Mouse (Mus musculus): ENCODE measurements around the gene Hist1h4h. TPM values are rescaled to one million over a fixed set of nuclear protein-coding genes. Genes with fewer than 3 reads are reported as not detected.
"Not testable (repeated sequence)": the region's sequence is repeated elsewhere in the genome, so short reads cannot be mapped to it uniquely, and the experiment has no call there.

Hist1h4h gene
- total RNA-seq, 2 experiments from 2014 or later, result 115 to 1,187 TPM

DNA sequence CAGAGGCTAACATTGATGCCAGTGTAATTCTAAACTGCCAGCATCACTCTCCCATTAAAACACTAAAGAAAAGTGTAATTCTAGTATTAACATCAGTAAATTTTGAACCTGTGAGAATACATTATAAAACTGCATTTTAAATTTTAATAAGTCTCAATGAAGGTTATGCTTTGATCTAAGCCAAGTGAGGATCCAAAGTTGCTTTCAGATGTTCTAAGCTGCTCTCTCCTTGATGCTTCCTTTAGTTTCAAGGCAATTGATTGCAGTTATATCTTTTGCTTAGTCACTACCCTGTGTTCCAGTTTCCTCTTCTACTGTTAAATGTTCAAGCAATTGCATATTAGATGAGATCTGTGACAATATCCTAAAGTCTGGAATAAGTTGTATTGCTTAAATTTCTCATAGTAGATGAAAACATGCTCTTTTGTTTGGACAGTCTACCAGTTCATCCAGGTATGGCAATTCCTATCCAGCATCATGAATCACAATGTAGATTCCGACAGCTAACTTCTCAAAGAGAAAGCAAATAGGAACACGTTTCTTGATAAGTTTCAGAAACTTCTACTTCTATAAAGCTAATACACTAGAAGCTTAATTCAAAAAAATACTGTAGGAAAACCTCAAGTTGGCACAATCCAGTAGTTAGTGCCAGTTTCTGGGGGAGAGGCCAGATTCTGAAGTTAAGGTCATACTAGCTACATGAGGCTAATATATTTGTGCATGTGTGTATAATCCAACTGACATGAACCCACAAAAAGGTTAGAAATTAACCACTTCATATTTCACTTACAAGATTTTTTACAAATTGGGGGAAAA, 41.6 kb downstream of the Hist1h4h start:
- ATAC-seq (replicated peaks; ENCODE audit: low FRiP score, low TSS enrichment, poor library complexity, severe bottlenecking), result no peak

DNA sequence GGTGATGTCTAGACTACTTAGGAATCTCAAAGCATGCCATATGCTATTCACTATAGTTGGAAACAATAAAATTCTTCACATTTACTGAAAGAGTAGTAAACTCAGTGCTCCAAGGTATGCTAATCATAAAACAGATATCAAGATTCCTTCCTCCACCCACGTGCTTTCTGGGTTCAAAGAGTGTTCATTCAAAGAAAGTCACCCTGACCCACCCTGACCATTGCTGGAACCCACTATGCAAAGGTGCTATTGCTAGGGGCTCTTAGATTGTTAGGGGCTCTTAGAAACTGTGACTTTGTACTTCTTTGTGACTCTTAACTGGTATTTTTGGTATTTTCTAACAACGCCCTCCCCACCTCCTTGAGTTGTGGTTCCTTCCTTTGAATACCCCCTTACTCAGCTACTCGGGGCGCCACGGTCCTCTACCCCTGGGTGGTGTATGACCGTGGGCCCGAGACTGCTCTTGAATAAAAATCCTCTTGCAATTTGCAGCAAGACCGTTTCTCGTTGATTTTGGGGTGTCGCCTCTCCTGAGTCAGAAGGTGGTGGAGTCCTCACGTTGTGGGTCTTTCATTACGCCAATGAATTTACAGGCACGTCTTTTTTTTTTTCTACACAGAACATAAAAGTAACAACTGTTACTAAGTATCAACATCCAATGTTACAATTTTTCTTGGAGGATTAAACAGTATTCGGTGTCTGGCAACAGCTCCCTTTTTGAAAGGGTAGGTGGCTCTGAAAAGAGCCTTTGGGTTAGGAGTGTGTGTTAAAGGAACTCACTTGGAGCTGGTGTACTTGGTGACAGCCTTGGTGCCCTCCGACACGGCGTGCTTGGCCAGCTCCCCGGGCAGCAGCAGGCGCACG, 42.4 kb downstream of the Hist1h4h start:
- ATAC-seq (replicated peaks; ENCODE audit: low FRiP score, low TSS enrichment, poor library complexity, severe bottlenecking), result not testable (repeated sequence)

DNA sequence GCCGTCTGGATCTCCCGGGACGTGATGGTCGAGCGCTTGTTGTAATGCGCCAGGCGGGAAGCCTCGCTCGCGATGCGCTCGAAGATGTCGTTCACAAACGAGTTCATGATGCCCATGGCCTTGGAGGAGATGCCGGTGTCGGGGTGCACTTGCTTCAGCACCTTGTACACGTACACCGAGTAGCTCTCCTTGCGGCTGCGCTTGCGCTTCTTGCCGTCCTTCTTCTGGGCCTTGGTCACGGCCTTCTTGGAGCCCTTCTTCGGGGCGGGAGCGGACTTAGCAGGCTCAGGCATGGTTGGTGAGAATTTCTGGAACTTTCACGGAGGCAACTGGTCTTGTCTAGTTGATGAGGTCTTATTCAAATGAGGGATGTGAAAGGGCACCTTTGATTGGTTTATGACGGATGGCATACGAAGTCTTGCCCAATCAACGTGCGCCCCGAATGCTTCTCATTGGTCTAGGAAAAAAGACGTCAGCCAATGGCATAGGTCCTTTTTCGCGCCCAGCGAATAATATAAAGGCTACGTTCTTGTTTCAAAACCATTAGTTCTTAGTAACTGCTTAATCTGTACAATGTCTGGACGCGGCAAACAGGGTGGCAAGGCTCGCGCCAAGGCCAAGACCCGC, 43.2 kb downstream of the Hist1h4h start, which contains the start of the genes Hist1h2bf and Hist1h2ad:
TSS of gene Hist1h2bf (minus strand) at position 299 of the 627 bp plus-strand sequence.
TSS of gene Hist1h2ad (plus strand) at position 484 of the 627 bp plus-strand sequence.
- peak; percentile 70 for ATAC-seq (replicated peaks; ENCODE audit: low FRiP score, low TSS enrichment, poor library complexity, severe bottlenecking)

DNA sequence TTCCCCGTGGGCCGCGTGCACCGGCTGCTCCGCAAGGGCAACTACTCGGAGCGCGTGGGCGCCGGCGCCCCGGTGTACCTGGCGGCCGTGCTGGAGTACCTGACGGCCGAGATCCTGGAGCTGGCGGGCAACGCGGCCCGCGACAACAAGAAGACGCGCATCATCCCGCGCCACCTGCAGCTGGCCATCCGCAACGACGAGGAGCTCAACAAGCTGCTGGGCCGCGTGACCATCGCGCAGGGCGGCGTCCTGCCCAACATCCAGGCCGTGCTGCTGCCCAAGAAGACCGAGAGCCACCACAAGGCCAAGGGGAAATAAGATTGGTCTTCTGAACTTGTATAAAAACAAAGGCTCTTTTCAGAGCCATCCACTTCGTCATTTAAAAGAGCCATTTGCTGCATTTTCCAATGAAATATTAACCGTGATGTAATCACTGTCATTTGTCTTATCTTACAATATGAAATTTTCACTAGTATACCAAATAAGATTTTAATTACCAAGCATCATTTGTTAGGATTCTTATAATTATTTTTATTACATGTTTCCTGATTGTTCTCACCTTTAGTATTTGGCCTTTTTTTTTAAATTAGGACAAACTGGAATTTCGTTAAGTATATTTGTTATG, 43.8 kb downstream of the Hist1h4h start:
- not testable (repeated sequence) for ATAC-seq (replicated peaks; ENCODE audit: low FRiP score, low TSS enrichment, poor library complexity, severe bottlenecking)

DNA sequence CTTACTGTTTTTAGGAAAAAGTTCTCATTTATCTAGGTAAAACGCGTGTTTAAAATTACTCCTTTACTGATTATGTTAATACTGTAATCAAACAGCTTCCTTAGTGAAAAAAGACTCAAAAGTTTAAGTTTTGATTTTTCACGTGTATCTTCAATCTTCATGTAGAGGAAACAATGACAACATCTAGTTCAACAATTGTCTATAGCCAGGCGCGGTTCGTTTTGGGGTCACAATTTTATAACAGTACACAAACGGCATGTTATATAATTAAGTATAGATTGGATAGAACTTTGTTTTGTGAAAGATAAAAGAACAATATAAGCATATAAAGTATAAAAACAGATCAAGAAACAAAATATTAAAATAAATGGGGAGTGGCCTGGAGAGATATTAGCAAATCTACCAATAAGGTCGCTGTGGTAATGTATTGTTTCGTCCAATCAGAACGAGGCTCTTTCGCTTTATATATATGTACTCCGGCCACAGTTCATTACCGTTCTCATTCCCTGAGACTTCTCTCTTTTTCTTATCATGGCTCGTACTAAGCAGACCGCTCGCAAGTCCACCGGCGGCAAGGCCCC, 44.5 kb downstream of the Hist1h4h start, which contains the start of gene Hist1h3d:
TSS of gene Hist1h3d (plus strand) at position 493 of the 581 bp plus-strand sequence.
- ATAC-seq (replicated peaks; ENCODE audit: low FRiP score, low TSS enrichment, poor library complexity, severe bottlenecking), result peak; percentile 48

DNA sequence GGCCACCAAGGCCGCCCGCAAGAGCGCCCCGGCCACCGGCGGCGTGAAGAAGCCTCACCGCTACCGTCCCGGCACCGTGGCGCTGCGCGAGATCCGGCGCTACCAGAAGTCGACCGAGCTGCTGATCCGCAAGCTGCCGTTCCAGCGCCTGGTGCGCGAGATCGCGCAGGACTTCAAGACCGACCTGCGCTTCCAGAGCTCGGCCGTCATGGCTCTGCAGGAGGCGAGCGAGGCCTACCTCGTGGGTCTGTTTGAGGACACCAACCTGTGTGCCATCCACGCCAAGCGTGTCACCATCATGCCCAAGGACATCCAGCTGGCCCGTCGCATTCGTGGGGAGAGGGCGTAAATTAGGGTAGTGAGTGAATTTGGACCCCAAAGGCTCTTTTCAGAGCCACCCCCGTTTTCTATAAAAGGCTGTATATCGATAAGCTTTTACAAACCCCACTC, 45.0 kb downstream of the Hist1h4h start:
- not testable (repeated sequence) for ATAC-seq (replicated peaks; ENCODE audit: low FRiP score, low TSS enrichment, poor library complexity, severe bottlenecking)

DNA sequence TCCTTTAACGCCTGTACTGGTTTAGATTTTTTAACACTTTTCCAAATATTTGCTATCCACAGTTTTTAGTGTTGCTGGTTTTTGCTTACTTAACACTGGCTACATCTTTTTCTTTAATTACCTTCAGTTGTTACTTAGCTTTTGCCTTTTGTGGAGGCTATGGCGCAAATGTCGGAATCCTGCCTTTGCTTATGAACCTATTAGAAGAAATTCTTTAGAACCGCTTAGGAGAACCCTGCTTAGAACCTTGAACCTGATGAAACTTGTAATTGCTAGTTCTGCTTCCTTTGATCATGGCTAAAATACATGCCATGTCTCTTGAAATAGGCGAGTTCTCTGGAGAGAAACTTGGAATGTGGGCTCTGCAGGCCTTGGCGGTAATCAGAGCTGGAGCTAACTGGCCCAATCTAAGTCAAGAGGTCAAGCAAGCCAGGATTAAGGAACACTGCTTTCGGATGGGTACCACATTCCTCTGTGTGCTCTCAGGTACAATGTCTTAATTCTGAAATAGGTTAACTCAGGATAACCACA, 45.6 kb downstream of the Hist1h4h start:
- ATAC-seq (replicated peaks; ENCODE audit: low FRiP score, low TSS enrichment, poor library complexity, severe bottlenecking), result no peak

DNA sequence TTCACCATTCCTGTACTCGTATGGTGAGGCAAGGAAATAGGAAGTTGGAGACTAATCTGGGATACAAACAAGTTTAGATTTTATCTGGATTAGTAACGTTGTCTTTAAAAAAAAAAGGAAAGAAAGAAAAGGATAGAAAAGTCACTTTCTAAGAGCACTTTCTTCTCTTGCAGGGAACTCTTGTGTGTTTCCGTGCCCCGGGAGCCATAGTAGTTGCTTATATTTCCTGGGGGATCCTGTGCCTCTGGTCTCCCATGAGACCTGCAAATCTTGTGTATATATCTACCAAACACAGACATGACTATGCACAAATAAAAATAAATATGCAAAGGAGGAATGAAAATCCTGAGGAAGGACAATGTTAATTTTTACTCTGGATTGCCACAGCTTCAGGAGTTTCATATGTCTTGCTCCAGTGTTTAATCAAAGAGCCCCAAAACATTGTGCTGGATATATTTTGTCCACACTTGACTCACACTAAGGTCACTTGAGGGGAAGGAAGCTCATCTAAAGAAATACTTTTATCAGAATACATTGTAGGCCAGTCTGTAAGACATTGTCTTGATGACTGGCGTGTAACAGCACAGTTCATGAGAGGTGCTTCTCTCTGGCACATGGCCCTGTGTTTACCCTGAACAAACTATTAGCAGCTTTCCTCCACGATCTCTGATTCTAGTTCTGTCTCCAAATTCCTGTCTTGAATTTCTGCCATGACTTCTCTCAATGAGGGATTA, 46.2 kb downstream of the Hist1h4h start:
- no peak for ATAC-seq (replicated peaks; ENCODE audit: low FRiP score, low TSS enrichment, poor library complexity, severe bottlenecking)

DNA sequence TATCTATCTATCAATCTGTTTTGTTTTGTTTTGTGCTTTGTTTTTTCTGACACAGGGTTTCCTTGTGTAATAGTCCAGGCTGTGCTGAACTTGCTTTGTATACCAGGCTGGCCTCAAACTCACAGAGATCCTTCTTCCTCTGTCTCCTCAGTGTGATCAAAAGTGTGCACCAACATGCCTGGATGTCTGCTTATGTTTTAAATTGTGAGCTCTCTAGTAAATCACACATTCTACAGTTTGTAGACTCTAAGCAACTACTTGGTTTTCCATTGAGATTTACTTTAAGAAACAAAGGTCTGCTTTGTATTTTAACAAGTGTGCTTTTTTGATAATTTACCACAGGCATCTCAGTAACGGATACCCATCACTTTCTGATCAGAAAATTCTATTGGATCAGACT, 47.0 kb downstream of the Hist1h4h start:
- no peak for ATAC-seq (replicated peaks; ENCODE audit: low FRiP score, low TSS enrichment, poor library complexity, severe bottlenecking)

Other genes starting within 250 kb of the Hist1h4h start
Only the 30 nearest of the 34 such genes appear.
- 16.0 and 23.2 TPM in 2 replicates for gene Zfp322a, start 161.8 kb upstream of the Hist1h4h start, total RNA-seq (2014; fragmentation: Nextera tagmentation)
- 64.7 and 75.8 TPM in 2 replicates for gene Zfp322a, start 161.8 kb upstream of the Hist1h4h start, total RNA-seq (2017)
- gene Abt1, start 107.2 kb upstream of the Hist1h4h start, total RNA-seq (2014; fragmentation: Nextera tagmentation), result 8.0 and 10.7 TPM in 2 replicates
- 12.8 and 13.7 TPM in 2 replicates for gene Abt1, start 107.2 kb upstream of the Hist1h4h start, total RNA-seq (2017)
- gene Btn1a1, start 65.1 kb upstream of the Hist1h4h start, total RNA-seq (2014; fragmentation: Nextera tagmentation), result not detected in 2 replicates
- gene Btn1a1, start 65.1 kb upstream of the Hist1h4h start, total RNA-seq (2017), result not detected in 2 replicates
- gene Btn2a2, start 42.2 kb upstream of the Hist1h4h start, total RNA-seq (2014; fragmentation: Nextera tagmentation), result not detected in 2 replicates
- not detected in 2 replicates for gene Btn2a2, start 42.2 kb upstream of the Hist1h4h start, total RNA-seq (2017)
- 41.1 and 66.5 TPM in 2 replicates for gene Hist1h2af, start 2.9 kb downstream of the Hist1h4h start, total RNA-seq (2014; fragmentation: Nextera tagmentation)
- gene Hist1h2af, start 2.9 kb downstream of the Hist1h4h start, total RNA-seq (2017), result 1,297 and 1,759 TPM in 2 replicates
- 189 and 293 TPM in 2 replicates for gene Hist1h3g, start 4.4 kb downstream of the Hist1h4h start, total RNA-seq (2014; fragmentation: Nextera tagmentation)
- gene Hist1h3g, start 4.4 kb downstream of the Hist1h4h start, total RNA-seq (2017), result 189 and 625 TPM in 2 replicates
- gene Hist1h2bh, start 12.3 kb downstream of the Hist1h4h start, total RNA-seq (2014; fragmentation: Nextera tagmentation), result 31.9 and 110 TPM in 2 replicates
- 85.7 and 165 TPM in 2 replicates for gene Hist1h2bh, start 12.3 kb downstream of the Hist1h4h start, total RNA-seq (2017)
- 31.6 and 53.6 TPM in 2 replicates for gene Hist1h3f, start 13.0 kb downstream of the Hist1h4h start, total RNA-seq (2014; fragmentation: Nextera tagmentation)
- 69.9 and 132 TPM in 2 replicates for gene Hist1h3f, start 13.0 kb downstream of the Hist1h4h start, total RNA-seq (2017)
- gene Hist1h4f, start 20.6 kb downstream of the Hist1h4h start, total RNA-seq (2014; fragmentation: Nextera tagmentation), result 281 and 340 TPM in 2 replicates
- gene Hist1h4f, start 20.6 kb downstream of the Hist1h4h start, total RNA-seq (2017), result 1,052 and 1,693 TPM in 2 replicates
- gene Hist1h1d, start 22.2 kb downstream of the Hist1h4h start, total RNA-seq (2014; fragmentation: Nextera tagmentation), result 29.5 and 42.3 TPM in 2 replicates
- gene Hist1h1d, start 22.2 kb downstream of the Hist1h4h start, total RNA-seq (2017), result 81.4 and 84.0 TPM in 2 replicates
- gene Hist1h3e, start 31.3 kb downstream of the Hist1h4h start, total RNA-seq (2014; fragmentation: Nextera tagmentation), result 124 and 193 TPM in 2 replicates
- 254 and 322 TPM in 2 replicates for gene Hist1h3e, start 31.3 kb downstream of the Hist1h4h start, total RNA-seq (2017)
- 5.7 and 12.6 TPM in 2 replicates for gene Hist1h2ae, start 40.2 kb downstream of the Hist1h4h start, total RNA-seq (2014; fragmentation: Nextera tagmentation)
- gene Hist1h2ae, start 40.2 kb downstream of the Hist1h4h start, total RNA-seq (2017), result 237 and 359 TPM in 2 replicates
- gene Hist1h2bg, start 40.3 kb downstream of the Hist1h4h start, total RNA-seq (2014; fragmentation: Nextera tagmentation), result 386 and 627 TPM in 2 replicates
- 891 and 1,210 TPM in 2 replicates for gene Hist1h2bg, start 40.3 kb downstream of the Hist1h4h start, total RNA-seq (2017)
- gene Hist1h2bf, start 43.1 kb downstream of the Hist1h4h start, total RNA-seq (2014; fragmentation: Nextera tagmentation), result 342 and 512 TPM in 2 replicates
- gene Hist1h2bf, start 43.1 kb downstream of the Hist1h4h start, total RNA-seq (2017), result 329 and 662 TPM in 2 replicates
- gene Hist1h2ad, start 43.3 kb downstream of the Hist1h4h start, total RNA-seq (2014; fragmentation: Nextera tagmentation), result 1.4 and 11.1 TPM in 2 replicates
- gene Hist1h2ad, start 43.3 kb downstream of the Hist1h4h start, total RNA-seq (2017), result 1,263 and 1,317 TPM in 2 replicates
- gene Hist1h3d, start 44.7 kb downstream of the Hist1h4h start, total RNA-seq (2014; fragmentation: Nextera tagmentation), result 123 and 185 TPM in 2 replicates
- 84.0 and 189 TPM in 2 replicates for gene Hist1h3d, start 44.7 kb downstream of the Hist1h4h start, total RNA-seq (2017)
- 470 and 507 TPM in 2 replicates for gene Hist1h4d, start 50.5 kb downstream of the Hist1h4h start, total RNA-seq (2014; fragmentation: Nextera tagmentation)
- gene Hist1h4d, start 50.5 kb downstream of the Hist1h4h start, total RNA-seq (2017), result 756 and 1,171 TPM in 2 replicates
- 26.9 and 37.8 TPM in 2 replicates for gene Hist1h2be, start 90.1 kb downstream of the Hist1h4h start, total RNA-seq (2014; fragmentation: Nextera tagmentation)
- 47.9 and 73.4 TPM in 2 replicates for gene Hist1h2be, start 90.1 kb downstream of the Hist1h4h start, total RNA-seq (2017)
- 289 and 399 TPM in 2 replicates for gene Hist1h1e, start 91.5 kb downstream of the Hist1h4h start, total RNA-seq (2014; fragmentation: Nextera tagmentation)
- 199 and 265 TPM in 2 replicates for gene Hist1h1e, start 91.5 kb downstream of the Hist1h4h start, total RNA-seq (2017)
- 3.8 and 6.0 TPM in 2 replicates for gene Hist1h2ac, start 152.9 kb downstream of the Hist1h4h start, total RNA-seq (2014; fragmentation: Nextera tagmentation)
- gene Hist1h2ac, start 152.9 kb downstream of the Hist1h4h start, total RNA-seq (2017), result 56.0 and 87.4 TPM in 2 replicates
- 74.9 and 133 TPM in 2 replicates for gene Hist1h2bc, start 153.1 kb downstream of the Hist1h4h start, total RNA-seq (2014; fragmentation: Nextera tagmentation)
- gene Hist1h2bc, start 153.1 kb downstream of the Hist1h4h start, total RNA-seq (2017), result 136 and 209 TPM in 2 replicates
- 1.3 TPM in 1 of 2 replicates, not detected in the other for gene Hist1h1t, start 164.8 kb downstream of the Hist1h4h start, total RNA-seq (2014; fragmentation: Nextera tagmentation)
- 1.3 TPM in 1 of 2 replicates, not detected in the other for gene Hist1h1t, start 164.8 kb downstream of the Hist1h4h start, total RNA-seq (2017)
- 153 and 163 TPM in 2 replicates for gene Hist1h4c, start 167.4 kb downstream of the Hist1h4h start, total RNA-seq (2014; fragmentation: Nextera tagmentation)
- gene Hist1h4c, start 167.4 kb downstream of the Hist1h4h start, total RNA-seq (2017), result 166 and 397 TPM in 2 replicates
- gene Hfe, start 179.8 kb downstream of the Hist1h4h start, total RNA-seq (2014; fragmentation: Nextera tagmentation), result not detected in 2 replicates
- gene Hfe, start 179.8 kb downstream of the Hist1h4h start, total RNA-seq (2017), result 0.27 and 1.9 TPM in 2 replicates
- 152 and 164 TPM in 2 replicates for gene Hist1h1c, start 207.8 kb downstream of the Hist1h4h start, total RNA-seq (2014; fragmentation: Nextera tagmentation)
- gene Hist1h1c, start 207.8 kb downstream of the Hist1h4h start, total RNA-seq (2017), result 474 and 577 TPM in 2 replicates
- gene Hist1h3c, start 214.6 kb downstream of the Hist1h4h start, total RNA-seq (2014; fragmentation: Nextera tagmentation), result 81.7 and 130 TPM in 2 replicates
- 369 and 555 TPM in 2 replicates for gene Hist1h3c, start 214.6 kb downstream of the Hist1h4h start, total RNA-seq (2017)
- gene Hist1h2bb, start 215.7 kb downstream of the Hist1h4h start, total RNA-seq (2014; fragmentation: Nextera tagmentation), result 322 and 625 TPM in 2 replicates
- gene Hist1h2bb, start 215.7 kb downstream of the Hist1h4h start, total RNA-seq (2017), result 4,065 and 6,565 TPM in 2 replicates
- 69.7 and 80.3 TPM in 2 replicates for gene Hist1h2ab, start 220.1 kb downstream of the Hist1h4h start, total RNA-seq (2014; fragmentation: Nextera tagmentation)
- 1,316 and 2,308 TPM in 2 replicates for gene Hist1h2ab, start 220.1 kb downstream of the Hist1h4h start, total RNA-seq (2017)
- gene Hist1h3b, start 221.2 kb downstream of the Hist1h4h start, total RNA-seq (2014; fragmentation: Nextera tagmentation), result 324 and 486 TPM in 2 replicates
- 276 and 731 TPM in 2 replicates for gene Hist1h3b, start 221.2 kb downstream of the Hist1h4h start, total RNA-seq (2017)
- gene Hist1h4b, start 226.0 kb downstream of the Hist1h4h start, total RNA-seq (2014; fragmentation: Nextera tagmentation), result 164 and 186 TPM in 2 replicates
- 396 and 733 TPM in 2 replicates for gene Hist1h4b, start 226.0 kb downstream of the Hist1h4h start, total RNA-seq (2017)